Comparison of ENCODE assay signal across 12 mouse cellular contexts in the genomic region with DNA sequence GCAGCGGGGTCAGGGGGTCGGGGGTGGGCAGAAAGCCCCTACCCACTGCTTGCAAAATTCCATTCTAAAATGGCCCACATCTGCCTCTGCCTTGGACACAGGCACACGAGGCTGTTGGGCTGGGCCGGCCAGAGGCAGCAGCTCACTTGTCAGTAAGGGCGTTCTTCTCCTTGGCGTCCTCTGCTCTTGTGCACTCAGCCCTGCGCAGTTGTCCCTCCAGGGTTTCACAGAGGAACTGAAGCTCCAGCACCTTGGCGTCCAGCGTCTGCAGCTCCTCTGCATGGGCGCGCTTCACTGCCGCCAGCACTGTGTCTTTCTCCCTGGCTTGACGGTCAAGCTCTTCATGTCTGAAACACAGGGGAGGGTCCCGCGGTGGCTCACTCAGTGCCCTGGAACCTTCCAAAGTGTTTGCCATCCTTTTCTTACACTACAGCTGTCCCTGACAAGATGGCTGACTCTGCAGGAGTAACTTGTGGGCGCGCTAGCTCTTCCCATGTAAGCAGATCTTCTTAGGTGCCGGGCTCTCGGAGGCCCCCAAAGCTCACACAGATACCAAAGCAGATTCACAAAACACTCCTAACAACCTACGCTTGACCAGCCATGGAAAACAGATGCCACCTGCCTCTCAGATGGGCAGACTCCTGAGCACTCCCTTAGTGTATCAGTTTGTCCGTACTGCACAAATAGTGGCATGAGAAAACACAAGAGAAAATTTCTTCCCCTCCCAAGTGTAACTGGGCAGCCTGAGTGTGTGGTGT. TPM values are rescaled to one million over a fixed set of nuclear protein-coding genes. Genes with fewer than 3 reads are reported as not detected.
DNase-seq lines count a peak whose midpoint lies in the region; TF ChIP-seq lines count a peak whose summit lies in the region.
"Had no signal": no experiment of that assay in that cellular context is flagged by ENCODE, and none has a peak within 500 bp of the region (broad histone marks: within the 10 kb centered on the region; RNA-seq: fewer than 3 reads in every experiment).

No protein-coding gene starts in this region.

- DNase-seq in adrenal gland, postnatal 14 days, result peak; percentile 27
- no peak for DNase-seq in adrenal gland, adult 18-20 months (ENCODE audit: low spot score in 2 of 2)
- DNase-seq in testis, postnatal 10 days (ENCODE audit: low spot score), result no peak
- peak; percentile 45 to 64 for DNase-seq in kidney, postnatal 4 days
- no peak for DNase-seq in natural killer cell, adult 2 months (ENCODE audit: low spot score in 2 of 2)
- no peak for DNase-seq in cerebellum, adult 11-12 months
- DNase-seq in heart, adult 18-20 months, result no peak
- DNase-seq: cerebellum, adult 9-11 months had no signal

- H3K36me3 ChIP-seq in testis, adult 2 months (ENCODE audit: control insufficient read depth, insufficient read depth, low read length), result no peaks in the 10 kb centered on the region

- 0 out of 2 replicates have a peak, but pooled peaks have one; percentile 6 for TF ChIP-seq POLR2A in testis, adult 2 months (IDR thresholded peaks at IDR 0.05; ENCODE audit: control insufficient read depth, low read depth, low read length)

- no peaks in the 10 kb centered on the region; the same call in none of the 2 replicates for H3K4me1 ChIP-seq in testis, adult 2 months (ENCODE audit: control insufficient read depth, insufficient read depth, low read length)
- H3K4me1 ChIP-seq: embryonic facial prominence, embryonic 13.5 days; hindbrain, embryonic 12.5 days; limb, embryonic 13.5 days had no signal

- no peak for TF ChIP-seq CTCF in testis, adult 2 months (IDR thresholded peaks at IDR 0.05; ENCODE audit: control insufficient read depth, insufficient read depth, insufficient replicate concordance, low read depth, low read length)

- peak overlapping the region; percentile 68 for H3K27ac ChIP-seq in testis, adult 2 months (ENCODE audit: control insufficient read depth, insufficient read depth, low read depth, low read length)
- H3K27ac ChIP-seq: embryonic facial prominence, embryonic 13.5 days; hindbrain, embryonic 12.5 days; limb, embryonic 13.5 days had no signal

- H3K4me3 ChIP-seq in testis, adult 2 months (ENCODE audit: control insufficient read depth, low read depth, low read length), result peak overlapping the region; percentile 17; the same call in 1 of the 2 replicates
- H3K4me3 ChIP-seq: embryonic facial prominence, embryonic 13.5 days; hindbrain, embryonic 12.5 days; limb, embryonic 13.5 days had no signal

- no peaks in the 10 kb centered on the region for H3K27me3 ChIP-seq in testis, adult 2 months (ENCODE audit: control insufficient read depth, insufficient read depth, low read length)
- H3K27me3 ChIP-seq: embryonic facial prominence, embryonic 13.5 days; hindbrain, embryonic 12.5 days; limb, embryonic 13.5 days had no signal

RNA-seq across cellular contexts. Expression of gene Ccdc57, which starts 30.8 kb away (rescaled TPM):
- total RNA-seq in adrenal gland, postnatal 14 days (2021), result 12.6 and 17.7 TPM in 2 replicates
- 10 to 100 TPM; 12.8 to 21.3 TPM for total RNA-seq in adrenal gland, adult 18-20 months (2021)
- polyA plus RNA-seq in testis, adult 2 months (2012; rRNA removed), result 34.6 and 37.5 TPM in 2 replicates
- under 1 TPM; 0.65 to 0.77 TPM for total RNA-seq in heart, adult 18-20 months (2021)

RNA-seq across cellular contexts. Expression of gene Slc16a3, which starts 46.4 kb away (rescaled TPM):
- 10.6 and 14.0 TPM in 2 replicates for total RNA-seq in adrenal gland, postnatal 14 days (2021)
- 1 to 10 TPM; 1.3 to 4.4 TPM for total RNA-seq in adrenal gland, adult 18-20 months (2021)
- polyA plus RNA-seq in testis, adult 2 months (2012; rRNA removed), result 3.7 and 4.4 TPM in 2 replicates
- total RNA-seq in heart, adult 18-20 months (2021), result under 1 TPM; 0.77 to 0.87 TPM

Comparison
In these comparisons a context has a peak if more than half of its experiments do, and no peak if none do; other contexts are left out.
1. DNase-seq: peak in adrenal gland, postnatal 14 days (single experiment) and kidney, postnatal 4 days (2 of 2); none in adrenal gland, adult 18-20 months (0 of 2), testis, postnatal 10 days (single experiment), natural killer cell, adult 2 months (0 of 2), cerebellum, adult 11-12 months (single experiment) and heart, adult 18-20 months (0 of 2).